13 mouse cellular contexts compared by ENCODE assay signal in the genomic region with DNA sequence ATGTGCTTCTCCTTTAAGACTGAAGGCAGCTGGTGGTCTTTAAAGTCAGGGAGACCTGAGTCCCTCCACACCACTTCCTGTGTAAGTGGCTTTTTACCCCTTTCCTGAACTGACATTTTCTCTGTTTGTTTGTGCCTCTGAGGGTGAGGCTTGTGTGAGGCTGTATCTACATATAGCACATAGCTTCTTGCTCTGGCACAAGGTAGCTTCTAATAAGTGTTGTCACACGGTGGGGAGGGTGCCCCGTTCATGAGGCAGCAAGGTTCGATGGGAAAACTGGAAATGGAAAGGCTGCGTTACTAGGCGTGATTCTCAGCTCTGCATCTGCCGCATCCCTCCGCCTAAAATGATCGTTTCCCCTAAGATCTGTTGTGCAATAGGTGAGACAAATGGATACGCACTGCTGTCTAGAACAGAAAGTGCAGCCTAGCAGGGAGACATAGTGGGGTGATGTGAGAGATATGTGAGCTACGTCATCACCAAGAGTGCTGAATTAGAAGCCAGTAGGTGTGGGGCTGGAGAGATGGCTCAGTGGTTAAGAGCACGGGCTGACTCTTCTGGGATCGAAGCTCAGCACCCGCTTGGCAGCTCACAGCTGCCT. TPM values are rescaled to one million over a fixed set of nuclear protein-coding genes. Genes with fewer than 3 reads are reported as not detected.
DNase-seq lines count a peak whose midpoint lies in the region; ATAC-seq and TF ChIP-seq lines count a peak whose summit lies in the region.
"Had no signal": no experiment of that assay in that cellular context is flagged by ENCODE, and none has a peak within 500 bp of the region (broad histone marks: within the 10 kb centered on the region; RNA-seq: fewer than 3 reads in every experiment).

No protein-coding gene starts in this region.

- H3K4me3 ChIP-seq in heart, postnatal 0 days (ENCODE audit: low read depth, low read length): no peak overlapping the region
- H3K4me3 ChIP-seq in neural tube, embryonic 11.5 days (ENCODE audit: low read depth, low read length): no peak overlapping the region
- H3K4me3 ChIP-seq in lung, embryonic 16.5 days (ENCODE audit: low read length): peak overlapping the region; percentile 14; the same call in 1 of the 2 replicates
- no peak overlapping the region for H3K4me3 ChIP-seq in stomach, embryonic 14.5 days (ENCODE audit: low read depth, low read length)
- H3K4me3 ChIP-seq in midbrain, embryonic 16.5 days (ENCODE audit: low read depth, low read length): no peak overlapping the region
- no peak overlapping the region for H3K4me3 ChIP-seq in midbrain, postnatal 0 days (ENCODE audit: low read depth, low read length)
- H3K4me3 ChIP-seq: hindbrain, embryonic 15.5 days had no signal

- 64% methylated on average over 13 of the region's 13 CpGs for WGBS in heart, postnatal 0 days
- 83% methylated on average over 13 of the region's 13 CpGs for WGBS in neural tube, embryonic 11.5 days
- 57% methylated on average over 13 of the region's 13 CpGs for WGBS in lung, embryonic 16.5 days
- 78% methylated on average over 13 of the region's 13 CpGs for WGBS in stomach, embryonic 14.5 days
- WGBS in midbrain, embryonic 16.5 days: 89% methylated on average over 13 of the region's 13 CpGs
- WGBS in midbrain, postnatal 0 days: 85% methylated on average over 13 of the region's 13 CpGs

- no peak overlapping the region for H3K9ac ChIP-seq in heart, postnatal 0 days (replicated peaks; ENCODE audit: low read depth, low read length)
- H3K9ac ChIP-seq in neural tube, embryonic 11.5 days (ENCODE audit: low read length): no peak overlapping the region
- no peak overlapping the region for H3K9ac ChIP-seq in lung, embryonic 16.5 days (ENCODE audit: low read length)
- H3K9ac ChIP-seq in stomach, embryonic 14.5 days (replicated peaks; ENCODE audit: low read depth, low read length): no peak overlapping the region
- no peak overlapping the region for H3K9ac ChIP-seq in midbrain, embryonic 16.5 days (ENCODE audit: low read depth, low read length)
- no peak overlapping the region for H3K9ac ChIP-seq in midbrain, postnatal 0 days (replicated peaks; ENCODE audit: low read length, poor library complexity, severe bottlenecking)
- H3K9ac ChIP-seq: hindbrain, embryonic 15.5 days; liver, postnatal 0 days had no signal

- H3K4me1 ChIP-seq in heart, postnatal 0 days (ENCODE audit: control insufficient read depth, insufficient read depth): peaks cover 26% of the 10 kb centered on the region
- H3K4me1 ChIP-seq in neural tube, embryonic 11.5 days (ENCODE audit: control insufficient read depth, insufficient read depth, low read length): peaks cover 22% of the 10 kb centered on the region
- H3K4me1 ChIP-seq in lung, embryonic 16.5 days (replicated peaks; ENCODE audit: control insufficient read depth, insufficient read depth, low read length): peaks cover 26% of the 10 kb centered on the region
- H3K4me1 ChIP-seq in stomach, embryonic 14.5 days (ENCODE audit: control insufficient read depth, insufficient read depth, low read length): peaks cover 25% of the 10 kb centered on the region
- H3K4me1 ChIP-seq in midbrain, embryonic 16.5 days (ENCODE audit: control insufficient read depth, insufficient read depth, low read length): peaks cover 9% of the 10 kb centered on the region
- peaks cover 4% of the 10 kb centered on the region for H3K4me1 ChIP-seq in midbrain, postnatal 0 days (ENCODE audit: insufficient read depth, low read length)

- H3K9me3 ChIP-seq in heart, postnatal 0 days (replicated peaks; ENCODE audit: control insufficient read depth, low read length): no peaks in the 10 kb centered on the region
- no peaks in the 10 kb centered on the region for H3K9me3 ChIP-seq in neural tube, embryonic 11.5 days (ENCODE audit: control insufficient read depth, low read length)
- no peaks in the 10 kb centered on the region for H3K9me3 ChIP-seq in lung, embryonic 16.5 days (ENCODE audit: control insufficient read depth, low read length)
- no peaks in the 10 kb centered on the region for H3K9me3 ChIP-seq in stomach, embryonic 14.5 days (ENCODE audit: control insufficient read depth, low read depth, low read length)
- no peaks in the 10 kb centered on the region for H3K9me3 ChIP-seq in midbrain, embryonic 16.5 days (replicated peaks; ENCODE audit: control insufficient read depth, low read length, poor library complexity, severe bottlenecking)
- no peaks in the 10 kb centered on the region for H3K9me3 ChIP-seq in midbrain, postnatal 0 days (ENCODE audit: low read length)
- H3K9me3 ChIP-seq: hindbrain, embryonic 15.5 days had no signal

- no peak for TF ChIP-seq CTCF in heart, postnatal 0 days (IDR thresholded peaks at IDR 0.05; ENCODE audit: low read depth)
- no peak for TF ChIP-seq CTCF in midbrain, postnatal 0 days (IDR thresholded peaks at IDR 0.05)

- no peak for ATAC-seq in heart, postnatal 0 days (ENCODE audit: insufficient read depth, low read depth)
- ATAC-seq in neural tube, embryonic 11.5 days (ENCODE audit: insufficient read depth, low FRiP score, low TSS enrichment): no peak
- peak; percentile 39 for ATAC-seq in lung, embryonic 16.5 days (ENCODE audit: low read depth)
- ATAC-seq in stomach, embryonic 14.5 days (ENCODE audit: insufficient number of reproducible peaks, insufficient read depth, low FRiP score, low read depth): no peak
- no peak for ATAC-seq in midbrain, embryonic 16.5 days
- no peak for ATAC-seq in midbrain, postnatal 0 days (ENCODE audit: low FRiP score)
- ATAC-seq: liver, postnatal 0 days had no signal

- DNase-seq in heart, postnatal 0 days (ENCODE audit: low spot score): no peak
- DNase-seq in heart, postnatal 4 days: no peak
- DNase-seq in neural tube, embryonic 11.5 days (ENCODE audit: low spot score): no peak
- DNase-seq in neural tube, embryonic 10.5 days (ENCODE audit: extremely low spot score, low spot score): no peak
- DNase-seq in midbrain, postnatal 0 days (ENCODE audit: low spot score): no peak
- DNase-seq: cerebellum, postnatal 14 days; left cerebral cortex, postnatal 4 days; liver, postnatal 0 days; retina, postnatal 1 day had no signal

- H3K36me3 ChIP-seq in heart, postnatal 0 days (replicated peaks; ENCODE audit: control insufficient read depth, insufficient read depth, low read length): no peaks in the 10 kb centered on the region
- H3K36me3 ChIP-seq in neural tube, embryonic 11.5 days (ENCODE audit: control insufficient read depth, insufficient read depth, low read length): no peaks in the 10 kb centered on the region
- H3K36me3 ChIP-seq in lung, embryonic 16.5 days (ENCODE audit: control insufficient read depth, insufficient read depth, low read length): no peaks in the 10 kb centered on the region
- H3K36me3 ChIP-seq in stomach, embryonic 14.5 days (ENCODE audit: control insufficient read depth, insufficient read depth, low read length): no peaks in the 10 kb centered on the region
- no peaks in the 10 kb centered on the region for H3K36me3 ChIP-seq in midbrain, embryonic 16.5 days (ENCODE audit: control insufficient read depth, insufficient read depth, low read length)
- no peaks in the 10 kb centered on the region for H3K36me3 ChIP-seq in midbrain, postnatal 0 days (ENCODE audit: insufficient read depth, low read length)
- H3K36me3 ChIP-seq: hindbrain, embryonic 15.5 days had no signal

- peak overlapping the region; percentile 14 for H3K4me2 ChIP-seq in heart, postnatal 0 days (ENCODE audit: low read depth, low read length)
- H3K4me2 ChIP-seq in neural tube, embryonic 11.5 days (ENCODE audit: low read depth): peak overlapping the region; percentile 1
- H3K4me2 ChIP-seq in lung, embryonic 16.5 days (ENCODE audit: low read depth, low read length): peak overlapping the region; percentile 6
- peak overlapping the region; percentile 17 for H3K4me2 ChIP-seq in stomach, embryonic 14.5 days (replicated peaks; ENCODE audit: low read depth, low read length)
- no peak overlapping the region for H3K4me2 ChIP-seq in midbrain, embryonic 16.5 days (ENCODE audit: low read length)
- H3K4me2 ChIP-seq in midbrain, postnatal 0 days (ENCODE audit: low read depth, low read length, poor library complexity, severe bottlenecking): no peak overlapping the region

- peak overlapping the region; percentile 74 for H3K27ac ChIP-seq in heart, postnatal 0 days (ENCODE audit: low read depth)
- 0 out of 2 replicates have a peak overlapping the region, but pooled peaks have one; percentile 6 for H3K27ac ChIP-seq in neural tube, embryonic 11.5 days (ENCODE audit: low read depth, low read length)
- no peak overlapping the region; the same call in 1 of the 2 replicates for H3K27ac ChIP-seq in lung, embryonic 16.5 days (ENCODE audit: low read length)
- peak overlapping the region; percentile 17; the same call in 1 of the 2 replicates for H3K27ac ChIP-seq in stomach, embryonic 14.5 days (ENCODE audit: low read length)
- H3K27ac ChIP-seq in midbrain, embryonic 16.5 days (ENCODE audit: low read length): no peak overlapping the region
- H3K27ac ChIP-seq in midbrain, postnatal 0 days (ENCODE audit: low read depth, low read length): no peak overlapping the region
- H3K27ac ChIP-seq: hindbrain, embryonic 15.5 days had no signal

- no peak for TF ChIP-seq EP300 in heart, postnatal 0 days (IDR thresholded peaks at IDR 0.05; ENCODE audit: low read depth)

- H3K27me3 ChIP-seq in heart, postnatal 0 days (ENCODE audit: control insufficient read depth, insufficient read depth, low read length): peaks cover 10% of the 10 kb centered on the region; the same call in 1 of the 2 replicates
- peaks cover 17% of the 10 kb centered on the region; the same call in 1 of the 2 replicates for H3K27me3 ChIP-seq in neural tube, embryonic 11.5 days (ENCODE audit: control insufficient read depth, insufficient read depth, low read length)
- H3K27me3 ChIP-seq in lung, embryonic 16.5 days (ENCODE audit: control insufficient read depth, insufficient read depth, low read depth, low read length): peaks cover 37% of the 10 kb centered on the region
- no peaks in the 10 kb centered on the region for H3K27me3 ChIP-seq in stomach, embryonic 14.5 days (ENCODE audit: control insufficient read depth, insufficient read depth, low read length)
- peaks cover 44% of the 10 kb centered on the region for H3K27me3 ChIP-seq in midbrain, embryonic 16.5 days (ENCODE audit: control insufficient read depth, insufficient read depth, low read depth, low read length)
- H3K27me3 ChIP-seq in midbrain, postnatal 0 days (ENCODE audit: insufficient read depth, low read length): peaks cover 31% of the 10 kb centered on the region

RNA-seq across cellular contexts. Expression of a gene that starts 3.2 kb away (rescaled TPM):
- total RNA-seq in heart, postnatal 0 days (2014; rRNA removed; ENCODE audit: low replicate concordance): 9.0 and 12.3 TPM in 2 replicates
- 8.9 and 9.0 TPM in 2 replicates for polyA plus RNA-seq in heart, postnatal 0 days (2015; fragmentation: Nextera tagmentation; extraction: Ambion mirVana)
- 10 to 100 TPM; 26.9 to 28.3 TPM for total RNA-seq in heart, postnatal 4 days (2021)
- polyA plus RNA-seq in neural tube, embryonic 11.5 days (2014; fragmentation: Nextera tagmentation; extraction: Ambion mirVana): 27.2 and 34.0 TPM in 2 replicates
- polyA plus RNA-seq in lung, embryonic 16.5 days (2015; fragmentation: Nextera tagmentation; extraction: Ambion mirVana): 26.2 and 31.8 TPM in 2 replicates
- polyA plus RNA-seq in stomach, embryonic 14.5 days (2014; fragmentation: Nextera tagmentation; extraction: Ambion mirVana): 20.6 and 21.2 TPM in 2 replicates
- 5.6 and 6.2 TPM in 2 replicates for polyA plus RNA-seq in midbrain, embryonic 16.5 days (2015; fragmentation: Nextera tagmentation; extraction: Ambion mirVana)
- total RNA-seq in midbrain, postnatal 0 days (2014; rRNA removed): 2.9 and 5.0 TPM in 2 replicates
- polyA plus RNA-seq in midbrain, postnatal 0 days (2015; fragmentation: Nextera tagmentation; extraction: Ambion mirVana): 4.7 and 5.1 TPM in 2 replicates

RNA-seq across cellular contexts. Expression of a gene that starts 25.6 kb away (rescaled TPM):
- total RNA-seq in heart, postnatal 0 days (2014; rRNA removed; ENCODE audit: low replicate concordance): 350 and 355 TPM in 2 replicates
- 54.6 and 55.3 TPM in 2 replicates for polyA plus RNA-seq in heart, postnatal 0 days (2015; fragmentation: Nextera tagmentation; extraction: Ambion mirVana)
- total RNA-seq in heart, postnatal 4 days (2021): 100 to 1,000 TPM; 246 to 255 TPM
- 41.4 and 46.6 TPM in 2 replicates for polyA plus RNA-seq in neural tube, embryonic 11.5 days (2014; fragmentation: Nextera tagmentation; extraction: Ambion mirVana)
- 25.4 and 28.2 TPM in 2 replicates for polyA plus RNA-seq in lung, embryonic 16.5 days (2015; fragmentation: Nextera tagmentation; extraction: Ambion mirVana)
- 56.2 and 57.2 TPM in 2 replicates for polyA plus RNA-seq in stomach, embryonic 14.5 days (2014; fragmentation: Nextera tagmentation; extraction: Ambion mirVana)
- 28.1 and 29.5 TPM in 2 replicates for polyA plus RNA-seq in midbrain, embryonic 16.5 days (2015; fragmentation: Nextera tagmentation; extraction: Ambion mirVana)
- 85.4 and 88.6 TPM in 2 replicates for total RNA-seq in midbrain, postnatal 0 days (2014; rRNA removed)
- polyA plus RNA-seq in midbrain, postnatal 0 days (2015; fragmentation: Nextera tagmentation; extraction: Ambion mirVana): 23.5 and 25.0 TPM in 2 replicates

RNA-seq across cellular contexts. Expression of a gene that starts 35.2 kb away (rescaled TPM):
- total RNA-seq in heart, postnatal 0 days (2014; rRNA removed; ENCODE audit: low replicate concordance): 3.4 and 14.6 TPM in 2 replicates
- polyA plus RNA-seq in heart, postnatal 0 days (2015; fragmentation: Nextera tagmentation; extraction: Ambion mirVana): 1.7 and 2.4 TPM in 2 replicates
- 10 to 100 TPM; 21.3 to 24.6 TPM for total RNA-seq in heart, postnatal 4 days (2021)
- polyA plus RNA-seq in neural tube, embryonic 11.5 days (2014; fragmentation: Nextera tagmentation; extraction: Ambion mirVana): not detected in 2 replicates
- 0.18 TPM in 1 of 2 replicates, not detected in the other for polyA plus RNA-seq in lung, embryonic 16.5 days (2015; fragmentation: Nextera tagmentation; extraction: Ambion mirVana)
- not detected in 2 replicates for polyA plus RNA-seq in stomach, embryonic 14.5 days (2014; fragmentation: Nextera tagmentation; extraction: Ambion mirVana)
- 0.15 and 0.17 TPM in 2 replicates for polyA plus RNA-seq in midbrain, embryonic 16.5 days (2015; fragmentation: Nextera tagmentation; extraction: Ambion mirVana)
- 1.9 and 2.4 TPM in 2 replicates for total RNA-seq in midbrain, postnatal 0 days (2014; rRNA removed)
- 0.33 and 0.45 TPM in 2 replicates for polyA plus RNA-seq in midbrain, postnatal 0 days (2015; fragmentation: Nextera tagmentation; extraction: Ambion mirVana)
- polyA plus RNA-seq: liver, postnatal 0 days had no signal

RNA-seq across cellular contexts. Expression of a gene that starts 53.5 kb away (rescaled TPM):
- total RNA-seq in heart, postnatal 0 days (2014; rRNA removed; ENCODE audit: low replicate concordance): 0.57 and 1.5 TPM in 2 replicates
- polyA plus RNA-seq in heart, postnatal 0 days (2015; fragmentation: Nextera tagmentation; extraction: Ambion mirVana): 0.40 and 0.41 TPM in 2 replicates
- under 1 TPM; 0.26 to 0.54 TPM for total RNA-seq in heart, postnatal 4 days (2021)
- 0.80 and 1.7 TPM in 2 replicates for polyA plus RNA-seq in neural tube, embryonic 11.5 days (2014; fragmentation: Nextera tagmentation; extraction: Ambion mirVana)
- 0.16 and 0.19 TPM in 2 replicates for polyA plus RNA-seq in lung, embryonic 16.5 days (2015; fragmentation: Nextera tagmentation; extraction: Ambion mirVana)
- 5.5 and 6.1 TPM in 2 replicates for polyA plus RNA-seq in stomach, embryonic 14.5 days (2014; fragmentation: Nextera tagmentation; extraction: Ambion mirVana)
- polyA plus RNA-seq in midbrain, embryonic 16.5 days (2015; fragmentation: Nextera tagmentation; extraction: Ambion mirVana): 69.3 and 76.5 TPM in 2 replicates
- 53.7 and 64.5 TPM in 2 replicates for total RNA-seq in midbrain, postnatal 0 days (2014; rRNA removed)
- 63.4 and 67.6 TPM in 2 replicates for polyA plus RNA-seq in midbrain, postnatal 0 days (2015; fragmentation: Nextera tagmentation; extraction: Ambion mirVana)
- polyA plus RNA-seq: liver, postnatal 0 days had no signal

Comparison
In these comparisons a context has a peak if more than half of its experiments do, and no peak if none do; other contexts are left out.
1. H3K27ac ChIP-seq: peak in heart, postnatal 0 days (single experiment), neural tube, embryonic 11.5 days (single experiment) and stomach, embryonic 14.5 days (single experiment); none in lung, embryonic 16.5 days (single experiment), midbrain, embryonic 16.5 days (single experiment) and midbrain, postnatal 0 days (single experiment).
2. H3K4me2 ChIP-seq: peak in heart, postnatal 0 days (single experiment), neural tube, embryonic 11.5 days (single experiment), lung, embryonic 16.5 days (single experiment) and stomach, embryonic 14.5 days (single experiment); none in midbrain, embryonic 16.5 days (single experiment) and midbrain, postnatal 0 days (single experiment).